Mouse (Mus musculus): ENCODE measurements around the gene Rnf43.

The Rnf43 gene

DNA sequence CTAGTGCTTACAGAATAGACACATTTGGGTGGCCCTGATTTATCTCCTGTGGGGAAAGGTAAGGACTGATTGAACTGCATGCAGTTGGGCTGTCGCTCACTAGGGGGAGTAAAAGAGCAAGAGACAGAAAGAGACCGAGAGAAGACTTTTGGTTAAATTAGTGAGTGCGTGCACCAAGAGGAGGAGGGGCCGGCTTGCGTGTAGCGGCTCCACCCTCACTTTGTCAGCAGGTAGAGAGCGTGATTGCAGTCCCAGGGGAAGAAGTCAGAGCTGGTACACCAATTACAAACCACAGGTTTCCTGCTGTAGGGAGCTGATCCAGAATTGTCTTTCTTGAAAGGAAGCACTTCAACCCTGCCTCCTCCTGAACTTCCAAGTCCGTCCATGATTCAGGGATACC, at the start of gene Rnf43:
Gene Rnf43 (plus strand): TSS at position 316 of the 400 bp plus-strand sequence.
- DNase-seq (ENCODE audit: low read depth, low spot score): peak; percentile 93

DNA sequence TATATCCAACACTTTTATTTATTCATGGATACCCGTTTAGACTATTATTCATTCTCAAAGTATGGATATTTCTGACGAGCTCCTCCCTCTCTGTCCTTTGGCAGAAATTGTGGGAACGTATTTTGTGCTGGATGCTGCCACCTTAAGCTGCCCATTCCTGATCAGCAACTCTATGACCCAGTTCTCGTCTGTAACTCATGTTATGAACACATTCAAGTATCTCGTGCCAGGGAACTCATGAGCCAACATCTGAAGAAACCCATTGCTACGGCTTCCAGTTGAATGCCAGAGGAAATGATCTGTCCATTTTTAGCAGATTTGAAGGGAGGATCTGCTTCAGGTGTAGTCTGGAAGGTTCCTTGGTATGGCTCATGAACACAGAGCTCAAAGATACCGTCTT, 48.5 kb upstream of the Rnf43 start:
- no peak for DNase-seq (ENCODE audit: low read depth, low spot score)

DNA sequence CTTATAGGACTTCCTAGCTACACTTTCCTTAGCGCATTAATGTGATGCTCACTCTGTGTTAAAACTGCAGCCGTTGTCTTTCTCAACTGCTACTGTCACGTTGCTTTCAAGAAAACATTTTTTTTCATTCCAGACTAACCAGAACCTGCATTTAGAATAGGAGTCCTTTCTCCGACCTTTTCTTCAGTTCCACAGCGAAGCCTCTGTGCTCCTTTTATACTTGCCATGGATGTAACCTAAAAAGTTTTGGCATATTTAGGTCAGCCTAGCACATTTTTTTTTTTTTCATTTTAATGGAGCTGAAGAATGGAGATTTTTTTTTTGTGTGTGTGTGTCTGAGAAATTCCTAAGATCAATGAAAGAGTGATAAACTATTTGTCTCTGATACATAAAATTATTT, 47.0 kb upstream of the Rnf43 start:
- no peak for DNase-seq (ENCODE audit: low read depth, low spot score)

DNA sequence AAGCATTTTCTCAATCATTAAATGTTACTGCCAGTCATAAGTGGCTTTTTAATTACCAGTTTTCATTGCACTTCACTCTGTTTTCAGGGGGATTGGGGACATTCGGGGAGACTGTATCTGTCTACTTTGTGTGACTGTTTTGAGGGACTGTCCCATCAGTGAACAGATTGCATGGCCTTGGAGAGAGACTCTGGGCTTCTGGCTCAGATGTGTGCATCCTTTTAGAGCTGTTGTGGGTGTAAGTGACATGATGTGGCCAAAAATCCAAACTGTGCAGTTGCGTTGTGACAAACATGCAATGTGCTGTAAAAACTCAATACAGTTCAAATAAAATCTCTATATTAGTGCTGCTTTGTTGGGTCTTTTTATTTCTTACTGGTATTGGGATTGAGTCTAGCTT, 46.6 kb upstream of the Rnf43 start:
- DNase-seq (ENCODE audit: low read depth, low spot score): no peak

DNA sequence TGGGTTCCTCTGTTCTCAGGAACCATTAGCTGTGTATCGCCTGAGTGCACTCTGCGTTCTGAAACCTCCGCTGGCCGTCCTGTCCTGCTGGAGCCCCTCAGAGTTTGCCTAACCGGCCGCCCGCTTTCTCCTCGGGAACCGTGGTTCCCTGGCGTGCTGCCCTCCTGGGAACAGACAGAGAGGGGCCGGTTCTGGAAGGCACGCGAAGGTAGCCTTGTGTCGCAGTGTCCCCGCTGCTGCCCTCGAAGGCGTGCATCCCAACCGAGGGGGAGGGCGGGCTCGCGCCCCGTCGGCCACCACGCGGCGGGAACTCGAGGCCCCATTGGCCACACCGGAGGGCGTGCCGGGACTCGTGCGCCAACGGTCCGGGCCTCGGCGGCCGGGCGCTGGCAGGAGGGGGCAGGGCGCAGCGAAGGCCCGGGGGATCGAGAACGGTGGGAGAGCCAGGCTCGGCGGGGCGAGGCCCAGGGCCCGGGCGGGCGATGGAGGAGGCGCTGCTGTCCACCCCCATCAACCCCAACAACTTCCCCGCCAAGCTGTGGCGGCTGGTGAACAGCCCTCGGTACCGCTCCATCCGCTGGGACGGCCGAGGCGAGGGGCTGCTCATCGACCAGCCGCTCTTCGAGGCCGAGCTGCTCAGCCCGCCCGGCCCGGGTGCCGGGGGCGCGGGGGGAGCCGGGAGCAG, 45.6 kb upstream of the Rnf43 start, which contains the start of gene Hsf5:
Gene Hsf5 (plus strand): TSS at position 375 of the 685 bp plus-strand sequence.
- DNase-seq (ENCODE audit: low read depth, low spot score): peak; percentile 25

DNA sequence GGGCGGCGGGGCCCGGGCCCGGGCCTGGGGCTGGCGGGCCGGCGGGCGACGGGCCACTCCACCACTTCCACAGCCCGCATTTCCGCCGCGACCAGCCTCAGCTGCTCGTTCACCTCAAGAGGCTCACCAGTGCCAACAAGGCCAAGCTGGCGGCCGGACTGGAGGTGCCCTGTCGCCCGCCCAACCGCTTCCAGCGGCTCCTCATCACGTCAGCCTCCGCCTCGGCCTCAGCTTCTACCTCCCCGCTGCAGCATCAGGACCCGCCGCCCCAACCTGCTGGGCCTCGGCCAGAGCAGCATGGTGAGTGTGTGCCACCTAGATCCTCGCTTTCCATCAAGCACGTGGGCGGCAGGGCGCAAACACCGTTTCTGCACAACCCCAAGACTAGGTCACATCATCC, 44.9 kb upstream of the Rnf43 start:
- DNase-seq (ENCODE audit: low read depth, low spot score): peak; percentile 43

DNA sequence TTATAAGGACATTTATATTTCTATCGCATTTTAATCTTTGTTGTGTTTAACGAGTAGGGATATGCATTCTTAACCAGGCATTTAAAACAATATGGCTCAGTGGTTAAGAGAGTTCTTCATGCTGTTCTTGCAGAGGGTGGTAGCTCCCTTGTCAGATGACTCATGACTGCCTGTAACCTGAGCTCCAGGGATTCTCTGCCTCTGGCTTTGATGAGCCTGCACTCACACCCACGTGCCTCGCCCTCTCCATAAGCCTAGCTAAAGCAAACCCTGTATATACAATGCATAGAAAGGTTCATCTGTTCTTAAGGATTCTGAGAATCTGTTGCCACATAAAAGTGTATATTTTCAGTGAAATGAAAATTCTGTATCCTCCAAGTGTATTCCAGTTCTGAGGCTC, 39.4 kb upstream of the Rnf43 start:
- DNase-seq (ENCODE audit: low read depth, low spot score): peak; percentile 28

DNA sequence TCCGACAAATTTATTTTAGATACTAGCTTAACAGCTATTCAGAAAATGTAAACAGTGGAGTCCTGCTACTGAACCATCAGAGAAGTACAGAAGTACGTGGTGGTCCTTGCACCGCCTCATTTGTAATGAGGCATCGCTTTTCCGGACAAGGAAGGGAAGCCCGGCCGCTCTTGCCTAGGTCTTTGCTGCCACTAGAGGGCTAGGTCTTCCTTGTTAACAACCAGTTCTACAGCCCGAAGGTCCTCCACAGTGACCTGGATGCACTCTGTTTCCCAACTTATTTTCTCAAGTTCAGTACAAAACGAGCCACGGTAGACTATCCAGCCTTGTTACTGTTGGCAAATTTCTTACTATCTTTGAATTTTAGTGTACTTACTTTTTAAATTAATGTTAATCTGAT, 32.7 kb upstream of the Rnf43 start:
- DNase-seq (ENCODE audit: low read depth, low spot score): peak; percentile 75

DNA sequence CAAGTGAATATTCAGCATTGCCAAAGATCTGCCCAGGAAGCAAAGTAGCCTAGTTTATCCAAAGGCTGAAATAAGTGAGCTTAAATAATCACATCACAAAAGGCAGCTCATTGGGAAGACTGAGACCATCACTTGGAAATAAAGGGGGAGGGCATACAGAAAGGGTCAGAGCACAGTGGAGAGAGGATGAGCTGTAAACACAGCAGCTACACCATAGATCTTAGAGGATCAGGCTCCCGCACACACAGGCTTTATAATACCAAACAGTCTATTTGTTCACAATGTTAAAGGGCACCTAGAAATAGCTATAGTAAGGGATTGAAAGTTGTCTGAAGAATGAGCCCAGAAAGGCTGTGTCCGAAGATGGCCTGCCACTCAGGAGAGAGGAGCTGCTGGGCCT, 23.7 kb upstream of the Rnf43 start:
- DNase-seq (ENCODE audit: low read depth, low spot score): no peak

DNA sequence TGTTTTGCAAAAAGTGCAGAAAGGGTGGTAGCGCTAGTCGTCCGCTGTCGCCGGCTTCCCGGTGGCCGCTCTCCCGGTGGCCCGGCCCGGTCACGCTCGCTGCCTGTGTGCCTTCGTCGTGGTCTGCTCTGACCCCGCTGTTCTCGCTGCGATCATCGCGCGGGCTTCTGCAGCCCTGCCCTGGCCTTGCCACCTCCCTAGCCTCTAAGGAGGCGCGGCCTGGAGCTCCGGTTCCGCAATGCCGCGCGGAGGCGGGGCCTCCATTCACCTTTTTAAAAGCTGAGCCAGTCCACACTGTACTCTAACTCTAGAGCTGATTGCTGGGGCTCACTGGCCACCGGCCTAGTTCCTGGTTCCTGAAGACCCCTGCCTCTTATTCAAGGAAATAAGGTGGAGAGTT, 23.3 kb upstream of the Rnf43 start:
- peak; percentile 66 for DNase-seq (ENCODE audit: low read depth, low spot score)

DNA sequence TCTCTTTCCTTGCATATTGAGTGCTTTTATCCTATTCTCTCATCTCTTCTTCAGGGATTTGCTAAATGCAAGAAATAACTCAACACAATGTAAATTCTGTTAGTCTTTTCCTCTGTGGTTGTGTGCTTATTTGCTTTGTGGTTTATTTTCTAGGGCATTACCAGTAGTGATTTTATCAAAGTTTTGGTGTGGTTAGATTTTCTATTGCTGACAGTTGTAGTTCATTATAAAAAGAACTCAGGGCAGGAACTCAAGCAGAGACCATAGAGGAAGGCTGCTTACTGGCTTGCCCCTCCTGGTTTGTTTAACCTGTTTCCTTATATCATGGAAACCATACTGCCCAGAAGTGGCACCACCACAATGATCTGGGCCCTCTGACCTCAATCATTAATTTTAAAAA, 19.7 kb upstream of the Rnf43 start:
- no peak for DNase-seq (ENCODE audit: low read depth, low spot score)

DNA sequence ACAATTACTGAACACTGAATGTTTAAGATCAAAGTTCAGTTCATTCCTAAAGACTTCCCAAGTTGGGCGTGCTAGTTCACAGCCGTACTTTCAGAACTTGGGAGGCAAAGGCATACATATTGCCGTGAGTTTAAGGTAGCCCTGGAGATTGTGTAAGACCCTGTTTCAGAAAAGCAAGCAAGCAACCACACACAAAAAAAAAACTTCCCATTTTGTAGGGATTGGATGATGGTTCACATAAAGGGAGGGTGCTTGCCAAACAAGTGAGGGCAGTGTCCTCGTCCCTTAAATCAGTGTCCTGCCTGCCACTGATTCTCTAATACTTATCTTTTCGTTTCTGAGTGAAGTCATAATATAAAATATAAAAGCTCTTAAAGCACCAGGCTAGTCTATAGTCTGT, 7.8 kb upstream of the Rnf43 start:
- DNase-seq (ENCODE audit: low read depth, low spot score): no peak

DNA sequence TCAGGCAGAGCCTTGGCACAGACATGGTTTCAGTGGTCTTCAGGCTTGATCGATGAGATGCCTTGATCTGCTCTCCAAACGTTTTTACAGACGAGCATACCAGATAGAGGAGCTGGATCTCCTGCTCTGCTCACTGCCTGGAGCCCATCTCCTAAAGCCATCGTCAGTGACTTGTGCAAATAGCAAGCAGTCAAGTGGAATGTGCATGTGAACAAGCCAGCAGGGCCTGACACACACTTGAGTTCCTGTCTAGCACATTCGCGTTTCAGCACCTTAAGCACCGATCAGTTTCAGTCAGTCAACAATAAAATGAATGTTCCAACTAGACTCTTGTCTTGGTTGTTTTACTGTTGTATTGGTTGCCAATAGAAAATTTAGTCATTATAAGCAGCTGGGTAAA, 3.3 kb upstream of the Rnf43 start:
- no peak for DNase-seq (ENCODE audit: low read depth, low spot score)

DNA sequence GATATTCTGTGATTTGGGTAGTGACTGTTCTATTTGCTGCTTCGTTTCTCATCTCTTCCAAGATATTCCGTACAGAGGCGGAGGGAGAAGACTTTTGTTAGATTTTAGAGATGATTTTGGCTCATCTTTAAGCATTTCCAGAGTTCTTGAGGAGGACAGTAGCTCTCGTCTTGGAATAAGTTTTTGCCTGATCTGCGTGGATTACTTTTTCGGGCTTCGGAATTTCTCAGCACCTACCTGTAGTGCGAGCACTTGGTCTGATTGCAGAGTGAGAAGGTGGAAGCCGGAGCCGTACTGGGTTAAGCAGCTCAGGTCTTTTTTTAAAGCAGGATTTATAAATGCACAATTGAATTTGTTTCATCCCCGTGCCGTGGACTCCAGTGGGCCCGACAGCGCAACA, 300 bp downstream of the Rnf43 start:
- no peak for DNase-seq (ENCODE audit: low read depth, low spot score)

DNA sequence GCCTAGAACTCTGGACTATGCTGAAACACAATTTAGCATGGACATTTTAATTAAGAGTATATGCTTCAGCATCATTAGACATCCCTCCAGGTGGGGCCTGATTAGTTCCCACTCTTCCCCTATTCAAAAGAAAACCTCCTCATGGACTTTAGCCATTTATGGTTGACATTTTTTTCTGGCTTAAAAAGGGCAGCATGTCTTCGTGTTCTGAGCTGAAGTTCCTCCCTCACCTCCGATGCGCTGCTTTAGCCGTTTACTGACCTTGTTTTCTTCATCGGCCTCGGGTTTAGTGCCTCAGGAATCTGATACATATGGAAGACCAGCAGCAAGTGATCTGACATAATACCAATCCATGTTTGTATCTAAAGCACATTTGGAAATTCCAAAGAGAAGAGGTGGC, 1.4 kb downstream of the Rnf43 start:
- no peak for DNase-seq (ENCODE audit: low read depth, low spot score)

DNA sequence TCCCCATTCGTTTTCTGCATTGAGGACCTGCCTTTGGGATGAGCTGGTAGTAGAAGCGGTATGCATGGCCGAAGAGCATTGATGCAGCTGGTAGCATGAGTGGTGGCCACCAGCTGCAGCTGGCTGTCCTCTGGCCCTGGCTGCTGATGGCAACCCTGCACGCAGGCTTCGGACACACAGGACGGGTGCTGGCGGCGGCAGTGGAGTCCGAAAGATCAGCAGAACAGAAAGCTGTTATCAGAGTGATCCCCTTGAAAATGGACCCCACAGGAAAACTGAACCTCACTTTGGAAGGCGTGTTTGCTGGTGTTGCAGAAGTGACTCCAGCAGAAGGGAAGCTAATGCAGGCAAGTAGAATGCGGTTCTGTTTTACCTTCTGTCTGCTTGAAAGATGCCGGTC, 2.0 kb downstream of the Rnf43 start:
- DNase-seq (ENCODE audit: low read depth, low spot score): no peak

DNA sequence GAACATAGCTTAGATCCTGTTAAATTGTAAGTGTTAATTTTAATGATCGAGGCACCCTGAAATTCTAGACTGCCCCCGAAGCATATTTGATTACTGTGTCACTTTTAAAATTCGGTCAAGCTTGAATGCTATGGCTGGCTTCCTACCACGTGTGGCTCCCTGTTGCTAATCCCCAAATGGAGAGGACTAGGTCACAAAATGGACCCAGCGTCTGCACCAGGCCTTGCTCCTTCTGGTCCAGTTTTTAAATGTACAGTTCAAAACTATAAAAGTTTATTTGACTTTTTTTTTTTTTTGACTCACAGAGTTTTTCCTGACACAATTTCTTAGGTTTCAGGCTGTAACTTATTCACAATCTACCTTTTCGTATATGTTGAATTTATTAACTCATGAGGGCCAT, 2.7 kb downstream of the Rnf43 start:
- no peak for DNase-seq (ENCODE audit: low read depth, low spot score)

DNA sequence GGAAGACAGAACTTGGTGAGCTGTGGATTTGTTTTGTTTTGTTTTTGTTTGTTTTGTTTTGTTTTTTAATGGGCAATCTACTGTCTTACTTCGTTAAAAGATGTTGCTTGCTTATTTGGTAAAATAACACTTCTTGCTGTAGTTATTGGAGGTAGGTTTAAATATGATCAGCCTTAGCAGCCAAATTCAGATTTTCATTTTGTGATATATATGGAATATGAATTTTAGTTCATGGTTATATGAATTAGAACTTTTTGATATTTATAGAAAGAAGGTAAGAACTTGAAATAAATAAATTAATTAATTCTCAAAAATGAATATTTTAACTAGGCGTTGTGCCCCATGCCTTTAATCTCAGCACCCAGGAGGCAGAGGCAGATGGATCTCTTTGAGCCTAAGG, 3.1 kb downstream of the Rnf43 start:
- DNase-seq (ENCODE audit: low read depth, low spot score): no peak

DNA sequence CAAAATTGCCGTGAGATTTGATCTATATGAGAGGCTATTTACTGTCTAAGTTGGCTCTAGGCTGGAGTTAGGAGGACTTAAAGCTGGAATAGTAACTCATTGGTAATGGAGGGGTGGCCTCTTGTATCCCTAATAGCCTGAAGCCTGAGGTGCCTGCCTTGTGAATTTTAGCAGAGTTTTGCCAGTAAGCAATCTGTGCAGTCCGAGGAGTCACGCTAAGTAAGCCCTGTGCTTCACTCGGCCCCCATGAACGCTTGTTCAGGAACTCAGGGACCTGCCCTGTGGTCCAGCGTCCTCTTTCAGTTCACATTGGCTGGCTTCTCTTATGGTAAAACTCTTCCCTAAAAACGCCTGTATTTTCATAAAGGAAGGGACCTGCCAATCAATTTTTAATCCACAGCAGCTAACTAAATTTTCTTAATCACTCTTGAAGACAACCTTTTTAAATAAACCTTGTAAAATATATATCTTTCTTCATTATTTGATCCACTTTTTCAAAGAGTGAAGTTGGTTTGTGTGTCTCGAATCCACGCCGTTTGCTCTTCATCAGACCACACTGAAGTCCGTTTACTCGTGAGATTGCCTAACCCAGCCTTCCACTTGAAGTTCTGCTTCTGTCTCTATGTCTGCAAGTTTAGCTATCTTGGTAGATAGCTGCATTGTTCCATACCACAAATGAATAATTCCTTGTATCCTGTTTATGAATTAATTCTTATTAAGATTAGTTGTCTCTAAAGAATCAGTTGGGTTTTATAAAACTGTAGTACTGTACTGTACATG, 3.9 kb downstream of the Rnf43 start:
- DNase-seq (ENCODE audit: low read depth, low spot score): no peak

DNA sequence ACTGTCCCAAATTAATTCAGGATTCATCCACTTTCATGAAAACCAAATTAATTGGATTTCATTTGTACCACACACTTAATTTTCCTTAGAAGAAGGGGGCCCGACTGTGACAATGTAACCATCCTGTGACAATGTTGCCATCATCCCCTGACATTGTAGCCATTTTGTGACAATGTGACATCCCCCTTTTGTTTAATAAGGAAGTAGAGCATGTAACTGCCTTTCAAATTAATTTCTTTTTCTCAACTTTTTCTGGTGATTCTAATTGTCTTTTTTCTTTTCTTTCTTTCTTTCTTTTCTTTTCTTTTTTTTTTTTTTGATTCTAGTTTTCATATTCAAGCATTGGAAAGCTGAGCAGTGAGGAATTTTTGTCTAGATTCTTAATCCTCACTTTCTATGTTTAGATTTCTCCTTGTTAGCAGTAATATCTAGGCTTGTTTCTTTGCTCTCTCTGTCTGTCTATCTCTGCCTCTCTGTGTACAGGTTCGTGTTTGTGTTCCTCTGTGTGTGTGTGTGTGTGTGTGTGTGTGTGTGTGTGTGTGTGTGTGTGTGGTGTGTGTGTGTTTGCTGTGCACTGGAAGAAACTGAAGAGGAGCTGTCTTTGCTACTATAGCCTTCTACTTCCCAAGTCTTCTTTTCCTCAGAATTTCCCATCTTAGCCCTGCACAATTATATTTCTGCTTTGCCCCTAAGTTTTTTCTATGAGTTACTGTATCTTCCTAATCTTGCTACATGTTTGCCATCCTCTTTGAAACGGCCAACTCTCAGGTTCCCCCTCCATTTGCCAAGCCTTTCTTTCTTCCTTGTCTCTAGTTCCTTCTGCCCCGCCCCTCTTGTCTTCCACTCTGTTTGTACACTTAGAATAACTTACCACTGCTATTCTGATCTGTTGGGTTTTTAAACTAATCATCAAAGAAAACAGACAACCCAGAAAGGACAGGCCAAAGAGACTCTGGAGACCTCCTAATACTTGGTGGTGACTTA, 4.9 kb downstream of the Rnf43 start:
- DNase-seq (ENCODE audit: low read depth, low spot score): no peak

DNA sequence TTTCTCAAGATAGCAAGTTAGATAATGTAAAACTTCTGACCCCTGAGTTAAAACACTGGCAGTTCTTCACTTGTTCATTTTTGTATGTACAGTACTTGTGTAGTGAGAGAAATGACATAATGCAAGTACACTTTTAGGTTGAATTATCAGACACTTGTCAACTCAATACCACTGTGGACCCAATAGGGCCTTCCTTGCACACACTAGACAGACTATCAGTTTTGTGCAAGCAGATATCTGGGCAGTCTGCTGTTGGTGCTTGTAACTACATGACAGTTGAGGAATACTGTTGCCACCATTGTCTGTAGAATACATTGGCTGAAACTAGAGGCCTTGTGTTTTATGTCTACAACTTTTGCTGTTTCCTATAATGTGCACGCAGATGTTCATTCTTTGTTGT, 10.8 kb downstream of the Rnf43 start:
- no peak for DNase-seq (ENCODE audit: low read depth, low spot score)

DNA sequence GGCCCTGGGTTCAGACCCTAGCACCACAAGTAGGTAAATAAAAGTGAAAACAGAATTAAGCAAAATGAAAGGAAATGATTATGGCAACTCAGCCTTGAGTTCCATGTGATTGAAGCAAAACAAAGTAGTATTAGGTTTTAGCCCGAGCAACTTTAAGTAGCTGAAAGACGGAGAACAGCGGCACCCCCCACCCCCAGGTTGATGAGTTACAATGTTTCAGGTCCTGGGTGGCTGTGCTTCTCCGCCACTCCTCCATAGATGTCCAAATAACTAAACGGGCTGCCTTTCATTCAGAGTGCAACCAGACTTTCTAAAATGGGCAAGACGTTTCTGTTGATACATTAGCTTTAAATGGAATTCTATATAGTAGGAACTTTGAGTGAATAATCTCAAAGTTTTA, 13.1 kb downstream of the Rnf43 start:
- DNase-seq (ENCODE audit: low read depth, low spot score): no peak

Measured in ES-CJ7 (cell line).